Mouse (Mus musculus) forebrain, embryonic 12.5 days (tissue): Measurements from ENCODE around the gene Rpl7a. TPM values are rescaled to one million over a fixed set of nuclear protein-coding genes. Genes with fewer than 3 reads are reported as not detected.

Experiments
- ATAC-seq: fragments of 200-750 bp; cut with Nextera tagmentation; 2 replicates; pipeline ENCODE4 v1.8.0; 2017; ENCODE audit warnings: moderate TSS enrichment; ENCODE audit not compliant: low FRiP score
- H3K27ac ChIP-seq: fragments of 300-500 bp; sonication (generic); 2 replicates; pipeline ENCODE4 v1.5.1; 2016; ENCODE audit warnings: mild to moderate bottlenecking
- H3K27me3 ChIP-seq: fragments of 300-500 bp; sonication (generic); 2 replicates; pipeline ENCODE4 v1.6.1; 2016; ENCODE audit warnings: mild to moderate bottlenecking
- H3K36me3 ChIP-seq: fragments of 300-500 bp; sonication (generic); replicated peaks from 2 replicates; pipeline ENCODE4 v1.6.1; 2016; ENCODE audit warnings: mild to moderate bottlenecking
- H3K4me1 ChIP-seq: fragments of 300-500 bp; sonication (generic); 2 replicates; pipeline ENCODE4 v1.6.1; 2016
- H3K4me2 ChIP-seq: fragments of 300-500 bp; sonication (generic); 2 replicates; pipeline ENCODE4 v1.6.1; 2016; ENCODE audit warnings: mild to moderate bottlenecking, moderate library complexity
- H3K4me3 ChIP-seq: fragments of 300-500 bp; sonication (generic); replicated peaks from 2 replicates; pipeline ENCODE4 v1.5.1; 2016; ENCODE audit warnings: mild to moderate bottlenecking
- H3K9ac ChIP-seq: fragments of 300-500 bp; sonication (generic); 2 replicates; pipeline ENCODE4 v1.6.1; 2016; ENCODE audit warnings: mild to moderate bottlenecking
- H3K9me3 ChIP-seq: fragments of 300-500 bp; sonication (generic); 2 replicates; pipeline ENCODE4 v1.6.1; 2016
- WGBS: fragments of 180-500 bp; shearing (Covaris S2); methylation state at CpG from one replicate; pipeline ENCODE4 v1.1.7; 2016; 5-methylcytosine and 5-hydroxymethylcytosine counted together
- polyA plus RNA-seq: library from polyadenylated mRNA; unstranded; fragments of >200 nt; fragmentation: Nextera tagmentation; extraction: Ambion mirVana; gene quantifications from 2 replicates; pipeline ENCODE4 v1.2.1, GENCODE M21; 2016

Gene Rpl7a
- polyA plus RNA-seq, 1 experiment from 2014 or later: 566 TPM

GRCm38 (mm10) chr2:26950411-26950810, 39.8 kb downstream of the Rpl7a start:
- Histone ChIP-seq H3K27ac (no peak overlapping the region), H3K9me3 (no peaks in the 10 kb centered on the region), H3K4me2 (no peak overlapping the region), H3K4me1 (no peaks in the 10 kb centered on the region), H3K9ac (no peak overlapping the region), H3K36me3 (peaks cover 50% of the 10 kb centered on the region), H3K27me3 (no peaks in the 10 kb centered on the region), H3K4me3 (no peak overlapping the region)
- no peak for ATAC-seq
- 86% methylated on average over 2 of the region's 2 CpGs for WGBS

- H3K9ac ChIP-seq: no peak overlapping the region
- H3K27ac ChIP-seq: no peak overlapping the region
- WGBS: 89% methylated on average over 8 of the region's 8 CpGs
- no peak for ATAC-seq
- peaks cover 59% of the 10 kb centered on the region for H3K36me3 ChIP-seq
- no peak overlapping the region for H3K4me2 ChIP-seq
- H3K9me3 ChIP-seq: no peaks in the 10 kb centered on the region
- no peaks in the 10 kb centered on the region for H3K4me1 ChIP-seq
- no peaks in the 10 kb centered on the region for H3K27me3 ChIP-seq
- no peak overlapping the region for H3K4me3 ChIP-seq
Observed at GRCm38 (mm10) chr2:26951346-26951905, 40.9 kb downstream of the Rpl7a start.

DNA sequence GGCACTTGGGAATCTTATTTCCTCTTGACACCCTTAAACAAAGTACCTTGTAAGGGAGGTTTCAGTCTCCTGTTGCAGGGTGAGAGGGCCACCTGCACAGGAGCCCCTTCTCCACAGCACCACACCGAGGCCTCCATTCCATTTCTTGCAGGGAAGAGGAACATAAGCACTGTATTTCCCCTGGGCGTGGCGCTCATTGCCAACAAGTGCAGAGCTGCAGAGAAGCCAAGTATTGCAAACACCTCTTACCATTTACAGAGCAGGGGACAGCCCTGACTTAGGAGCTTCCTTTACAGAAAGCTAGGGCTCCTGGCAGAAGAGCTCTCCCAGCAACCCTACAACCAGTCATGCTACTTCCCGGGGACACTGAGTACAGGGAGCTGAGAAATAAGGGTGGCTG, 41.6 kb downstream of the Rpl7a start:
- no peak for ATAC-seq
- Histone ChIP-seq H3K27me3 (no peaks in the 10 kb centered on the region), H3K27ac (no peak overlapping the region), H3K9me3 (no peaks in the 10 kb centered on the region), H3K36me3 (peaks cover 64% of the 10 kb centered on the region), H3K9ac (no peak overlapping the region), H3K4me2 (no peak overlapping the region), H3K4me1 (no peaks in the 10 kb centered on the region), H3K4me3 (no peak overlapping the region)
- 93% methylated on average over 4 of the region's 4 CpGs for WGBS

- Histone ChIP-seq H3K27me3 (no peaks in the 10 kb centered on the region), H3K4me3 (no peak overlapping the region), H3K4me1 (no peaks in the 10 kb centered on the region), H3K9ac (no peak overlapping the region), H3K36me3 (peaks cover 71% of the 10 kb centered on the region), H3K9me3 (no peaks in the 10 kb centered on the region), H3K4me2 (no peak overlapping the region), H3K27ac (no peak overlapping the region)
- no peak for ATAC-seq
- 96% methylated on average over 8 of the region's 8 CpGs for WGBS
Observed at GRCm38 (mm10) chr2:26952866-26953265, 42.3 kb downstream of the Rpl7a start.

DNA sequence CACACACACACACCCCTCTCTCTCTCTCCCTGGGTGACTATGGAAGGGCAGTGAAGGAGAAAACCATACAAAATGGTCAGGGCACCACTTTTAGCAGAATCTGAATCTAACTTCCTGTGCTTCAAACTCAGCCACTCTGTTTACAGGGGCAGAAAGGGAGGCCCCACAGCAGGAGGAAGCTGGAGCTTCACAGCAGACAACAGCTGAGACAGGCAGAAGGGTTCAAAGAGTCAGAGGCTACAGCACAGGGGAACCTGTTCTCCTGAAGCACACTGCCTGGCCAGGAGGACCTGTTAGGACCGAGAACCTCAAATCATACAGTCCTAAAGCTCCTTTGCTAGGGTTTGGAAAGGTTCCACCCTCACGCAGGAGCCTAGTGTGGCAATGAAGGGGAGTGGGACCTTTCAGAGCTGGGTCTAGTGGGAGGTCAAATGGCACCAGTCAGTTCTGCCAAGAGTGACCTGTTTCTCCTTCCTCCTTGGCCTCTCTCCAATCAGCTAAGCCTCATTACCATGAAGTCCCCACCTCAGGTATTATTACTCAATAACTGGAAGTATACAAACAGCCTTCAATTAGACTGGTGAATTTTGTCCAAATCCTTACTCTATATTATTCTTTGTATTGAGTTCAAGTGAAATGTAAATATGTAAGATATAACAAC, 44.3 kb downstream of the Rpl7a start:
- H3K4me1 ChIP-seq: no peaks in the 10 kb centered on the region
- H3K4me3 ChIP-seq: no peak overlapping the region
- H3K9ac ChIP-seq: no peak overlapping the region
- no peak overlapping the region for H3K27ac ChIP-seq
- WGBS: 88% methylated on average over 2 of the region's 2 CpGs
- H3K27me3 ChIP-seq: no peaks in the 10 kb centered on the region
- H3K4me2 ChIP-seq: no peak overlapping the region
- peaks cover 87% of the 10 kb centered on the region for H3K36me3 ChIP-seq
- ATAC-seq: no peak
- no peaks in the 10 kb centered on the region for H3K9me3 ChIP-seq

DNA sequence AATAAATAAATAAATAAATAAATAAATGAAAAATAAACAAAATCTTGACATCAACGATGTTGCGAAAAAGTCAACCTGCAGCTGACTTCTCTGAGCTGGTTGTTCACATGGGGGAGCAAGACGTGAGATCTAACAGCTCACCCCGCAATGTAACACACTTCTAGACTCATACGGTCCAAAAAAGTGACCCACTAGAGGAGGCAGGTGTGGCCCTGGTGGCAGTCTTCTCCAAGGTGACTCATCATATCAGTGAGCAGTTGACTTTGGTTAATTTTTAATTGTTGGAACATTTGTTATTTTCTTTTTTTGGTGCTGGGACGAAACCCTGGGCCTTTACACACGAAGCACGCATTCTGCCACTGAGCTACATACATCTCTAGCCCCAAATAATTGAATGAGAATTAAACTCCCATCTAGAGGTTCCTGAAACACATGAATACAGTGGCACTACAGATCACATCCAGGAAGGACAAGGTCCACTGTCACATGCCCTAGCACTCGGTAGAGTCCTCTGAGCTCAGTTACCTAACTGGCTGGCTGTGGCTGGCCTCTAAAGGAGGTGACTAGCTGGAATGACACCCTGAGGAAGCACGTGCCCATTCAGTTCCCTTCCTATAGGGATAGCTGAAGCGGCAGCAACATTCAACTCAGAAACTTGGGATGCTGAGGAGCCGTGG, 46.4 kb downstream of the Rpl7a start:
- H3K4me3 ChIP-seq: no peak overlapping the region
- no peaks in the 10 kb centered on the region for H3K9me3 ChIP-seq
- no peaks in the 10 kb centered on the region for H3K27me3 ChIP-seq
- no peak overlapping the region for H3K4me2 ChIP-seq
- H3K36me3 ChIP-seq: peaks cover 92% of the 10 kb centered on the region
- no peak for ATAC-seq
- H3K9ac ChIP-seq: no peak overlapping the region
- H3K27ac ChIP-seq: no peak overlapping the region
- WGBS: 92% methylated on average over 12 of the region's 12 CpGs
- H3K4me1 ChIP-seq: peaks cover 7% of the 10 kb centered on the region

- H3K27me3 ChIP-seq: no peaks in the 10 kb centered on the region
- no peak overlapping the region for H3K27ac ChIP-seq
- H3K4me3 ChIP-seq: no peak overlapping the region
- ATAC-seq: no peak
- H3K36me3 ChIP-seq: peaks cover 90% of the 10 kb centered on the region
- H3K4me2 ChIP-seq: no peak overlapping the region
- H3K4me1 ChIP-seq: peaks cover 11% of the 10 kb centered on the region
- 90% methylated on average over 2 of the region's 2 CpGs for WGBS
- H3K9me3 ChIP-seq: no peaks in the 10 kb centered on the region
- H3K9ac ChIP-seq: no peak overlapping the region
Observed at GRCm38 (mm10) chr2:26957488-26957859, 46.9 kb downstream of the Rpl7a start.

DNA sequence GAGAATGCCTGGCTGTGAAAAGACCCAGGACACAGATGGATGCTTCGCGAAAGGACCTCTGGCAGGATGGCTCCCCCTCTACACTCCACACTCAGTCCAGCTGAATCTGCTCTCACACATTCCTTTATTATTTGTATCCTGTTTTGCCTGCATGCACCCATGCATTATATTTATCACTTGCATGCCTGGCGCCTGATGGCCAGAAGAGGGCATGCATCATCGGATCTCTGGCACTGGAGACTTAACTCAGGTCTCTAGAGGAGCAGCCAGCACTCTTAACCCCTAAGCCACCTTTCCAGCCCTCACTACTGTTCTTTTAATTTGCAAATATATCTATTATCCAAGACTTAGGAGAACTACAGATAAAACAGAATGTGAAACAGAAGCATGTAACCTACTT, 50.2 kb downstream of the Rpl7a start:
- no peaks in the 10 kb centered on the region for H3K27me3 ChIP-seq
- no peaks in the 10 kb centered on the region for H3K9me3 ChIP-seq
- peaks cover 57% of the 10 kb centered on the region for H3K36me3 ChIP-seq
- H3K4me3 ChIP-seq: no peak overlapping the region
- H3K27ac ChIP-seq: no peak overlapping the region
- H3K4me1 ChIP-seq: peaks cover 32% of the 10 kb centered on the region
- WGBS: 76% methylated on average over 4 of the region's 4 CpGs
- no peak for ATAC-seq
- H3K9ac ChIP-seq: no peak overlapping the region
- no peak overlapping the region for H3K4me2 ChIP-seq

Other genes starting within 250 kb of the Rpl7a start
- gene Lcn4, start 239.5 kb upstream of the Rpl7a start, polyA plus RNA-seq: not detected in 2 replicates
- not detected in 2 replicates for gene Abo, start 45.8 kb upstream of the Rpl7a start, polyA plus RNA-seq
- 28.8 and 29.5 TPM in 2 replicates for gene Surf6, start 7.9 kb upstream of the Rpl7a start, polyA plus RNA-seq
- 139 and 144 TPM in 2 replicates for gene Med22, start 87 bp upstream of the Rpl7a start, polyA plus RNA-seq
- gene Surf2, start 5.6 kb downstream of the Rpl7a start, polyA plus RNA-seq: 49.6 and 50.9 TPM in 2 replicates
- 51.2 and 54.4 TPM in 2 replicates for gene Surf1, start 5.8 kb downstream of the Rpl7a start, polyA plus RNA-seq
- gene Surf4, start 23.2 kb downstream of the Rpl7a start, polyA plus RNA-seq: 118 and 125 TPM in 2 replicates
- gene Stkld1, start 23.3 kb downstream of the Rpl7a start, polyA plus RNA-seq: 0.11 TPM in 1 of 2 replicates, not detected in the other
- 40.3 and 43.1 TPM in 2 replicates for gene Rexo4, start 53.6 kb downstream of the Rpl7a start, polyA plus RNA-seq
- gene Adamts13, start 62.7 kb downstream of the Rpl7a start, polyA plus RNA-seq: not detected in 2 replicates
- gene Cacfd1, start 99.2 kb downstream of the Rpl7a start, polyA plus RNA-seq: 120 and 126 TPM in 2 replicates
- 1.6 and 1.8 TPM in 2 replicates for gene Slc2a6, start 117.2 kb downstream of the Rpl7a start, polyA plus RNA-seq
- 0.26 TPM in 1 of 2 replicates, not detected in the other for gene Mymk, start 161.4 kb downstream of the Rpl7a start, polyA plus RNA-seq
- gene Adamtsl2, start 168.6 kb downstream of the Rpl7a start, polyA plus RNA-seq: 5.3 and 5.4 TPM in 2 replicates
- gene Fam163b, start 231.7 kb downstream of the Rpl7a start, polyA plus RNA-seq: 0.27 and 0.32 TPM in 2 replicates